Mouse (Mus musculus) kidney, postnatal 25 days (tissue): ENCODE measurements at regions not wholly inside any gene's neighbourhood (a gene's known extent, or its start where the extent isn't known, plus 50 kb on each side); places are given as distances from the start of the nearest gene placed in this dataset.
"Not testable (repeated sequence)": the region's sequence is repeated elsewhere in the genome, so short reads cannot be mapped to it uniquely, and the experiment has no call there.

Source experiments
- DNase-seq, 2 experiments: peaks; one replicate each; pipeline ENCODE4 v3.0.0; 2021; ENCODE audit warnings: mixed read lengths in 2 of 2

- DNase-seq, result not testable (repeated sequence)
Measured at GRCm38 (mm10) chr5:89354936-89355335, 102.8 kb downstream of the Gc start.

DNA sequence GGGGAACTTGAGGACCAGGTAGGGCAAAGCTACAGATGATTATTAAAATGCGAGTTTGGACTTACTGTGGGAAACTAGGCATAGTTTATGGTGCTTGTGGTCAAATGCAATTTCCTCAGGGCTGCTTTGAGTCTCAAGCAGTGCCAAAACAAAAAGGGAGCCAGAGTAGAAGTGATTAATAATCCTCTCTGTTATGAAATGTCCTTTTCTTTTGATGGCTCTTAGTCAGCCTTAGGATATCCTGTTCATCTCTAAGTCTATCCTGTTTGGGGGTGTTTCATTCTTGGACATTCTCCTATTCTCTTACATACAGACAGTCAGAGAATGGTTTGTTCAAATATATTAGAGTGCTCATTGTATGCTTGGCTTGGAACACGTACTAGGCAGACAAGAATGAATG lies 109.9 kb downstream of the Gc start:
- DNase-seq, result no peak

GRCm38 (mm10) chr5:89340532-89340931 lies 117.2 kb downstream of the Gc start:
- no peak for DNase-seq

DNA sequence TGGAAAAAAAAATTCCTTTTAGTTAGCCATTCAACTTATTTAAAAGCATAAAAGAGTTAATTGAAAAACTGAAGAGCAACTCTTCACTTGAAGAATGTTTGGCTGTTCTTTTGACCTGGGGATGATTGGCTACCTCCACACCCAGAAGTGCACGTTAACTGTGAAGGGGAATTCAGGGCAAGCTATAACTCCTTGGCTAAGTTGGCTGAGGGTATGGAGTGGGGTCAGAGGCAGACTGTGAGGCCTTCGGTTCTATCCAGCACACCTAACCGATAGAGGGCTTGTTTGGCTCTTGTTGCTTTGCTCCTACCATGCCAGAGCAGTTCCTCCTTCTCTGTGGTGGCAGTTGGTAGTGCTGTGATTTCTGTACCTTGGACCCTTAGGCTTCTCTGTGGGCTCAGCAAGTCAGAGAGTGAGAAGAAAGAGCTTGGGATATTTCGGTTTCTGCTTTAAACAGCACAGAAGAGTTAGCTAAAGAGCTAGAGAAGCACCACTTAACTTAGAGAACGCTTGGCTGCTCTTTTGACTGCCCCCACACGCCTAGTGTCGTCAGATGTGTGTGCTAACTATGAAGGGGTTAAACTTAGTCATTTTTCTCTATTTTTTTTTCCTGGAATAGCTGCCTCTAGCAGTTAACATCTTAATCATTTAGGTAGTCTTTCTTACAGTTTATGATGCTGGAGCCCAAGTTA lies 119.6 kb downstream of the Gc start:
- peak; percentile 13 to 38 for DNase-seq
